Mouse (Mus musculus): ENCODE measurements around the gene Brat1. TPM values are rescaled to one million over a fixed set of nuclear protein-coding genes. Genes with fewer than 3 reads are reported as not detected.

Brat1 gene
- polyA plus RNA-seq, 1 experiment from 2014 or later, result 8.0 TPM

Other genes starting within 250 kb of the Brat1 start
- gene Chst12, start 199.5 kb upstream of the Brat1 start, polyA plus RNA-seq (2015; fragmentation: Nextera tagmentation; extraction: Ambion mirVana), result 9.3 and 9.9 TPM in 2 replicates
- gene Grifin, start 139.9 kb upstream of the Brat1 start, polyA plus RNA-seq (2015; fragmentation: Nextera tagmentation; extraction: Ambion mirVana), result 4.6 and 4.9 TPM in 2 replicates
- 7.6 and 8.0 TPM in 2 replicates for gene Lfng, start 97.7 kb upstream of the Brat1 start, polyA plus RNA-seq (2015; fragmentation: Nextera tagmentation; extraction: Ambion mirVana)
- 4.8 and 4.9 TPM in 2 replicates for gene Ttyh3, start 56.0 kb upstream of the Brat1 start, polyA plus RNA-seq (2015; fragmentation: Nextera tagmentation; extraction: Ambion mirVana)
- 4.3 and 5.6 TPM in 2 replicates for gene Iqce, start 2.6 kb upstream of the Brat1 start, polyA plus RNA-seq (2015; fragmentation: Nextera tagmentation; extraction: Ambion mirVana)
- 0.82 and 0.97 TPM in 2 replicates for gene Amz1, start 19.1 kb downstream of the Brat1 start, polyA plus RNA-seq (2015; fragmentation: Nextera tagmentation; extraction: Ambion mirVana)
- 5.3 and 7.0 TPM in 2 replicates for gene Gna12, start 125.4 kb downstream of the Brat1 start, polyA plus RNA-seq (2015; fragmentation: Nextera tagmentation; extraction: Ambion mirVana)